Mouse (Mus musculus): ENCODE measurements around the gene Mybl2. TPM values are rescaled to one million over a fixed set of nuclear protein-coding genes. Genes with fewer than 3 reads are reported as not detected.

Gene Mybl2
- polyA plus RNA-seq, 1 experiment, result 1.7 TPM

- DNase-seq (ENCODE audit: low read depth), result no peak
These were observed 57.1 kb downstream of the Mybl2 start for GRCm38 (mm10) chr2:163111413-163112201.

GRCm38 (mm10) chr2:163120626-163121352 is 66.3 kb downstream of the Mybl2 start:
- DNase-seq (ENCODE audit: low read depth), result no peak

- no peak for DNase-seq (ENCODE audit: low read depth)
These were observed 66.8 kb downstream of the Mybl2 start for GRCm38 (mm10) chr2:163121353-163121660.

GRCm38 (mm10) chr2:163122319-163122718 is 67.8 kb downstream of the Mybl2 start:
- DNase-seq (ENCODE audit: low read depth), result no peak

- DNase-seq (ENCODE audit: low read depth), result no peak
These were observed 69.0 kb downstream of the Mybl2 start for GRCm38 (mm10) chr2:163123496-163123895.

- DNase-seq (ENCODE audit: low read depth), result no peak
These were observed 76.3 kb downstream of the Mybl2 start for GRCm38 (mm10) chr2:163130837-163131236.

- no peak for DNase-seq (ENCODE audit: low read depth)
These were observed 77.8 kb downstream of the Mybl2 start for GRCm38 (mm10) chr2:163132314-163132713.

Other genes starting within 250 kb of the Mybl2 start
- 78.1 and 85.3 TPM in 2 replicates for gene Srsf6, start 123.2 kb upstream of the Mybl2 start, polyA plus RNA-seq (2012; rRNA removed)
- gene L3mbtl1, start 111.2 kb upstream of the Mybl2 start, polyA plus RNA-seq (2012; rRNA removed), result 0.28 and 0.46 TPM in 2 replicates
- 0.09 and 0.12 TPM in 2 replicates for gene Sgk2, start 67.4 kb upstream of the Mybl2 start, polyA plus RNA-seq (2012; rRNA removed)
- gene Ift52, start 37.3 kb upstream of the Mybl2 start, polyA plus RNA-seq (2012; rRNA removed), result 34.3 and 35.2 TPM in 2 replicates
- 1.0 and 1.3 TPM in 2 replicates for gene Gtsf1l, start 33.2 kb downstream of the Mybl2 start, polyA plus RNA-seq (2012; rRNA removed)
- 1.9 and 2.3 TPM in 2 replicates for gene Tox2, start 148.4 kb downstream of the Mybl2 start, polyA plus RNA-seq (2012; rRNA removed)